Mouse (Mus musculus) spleen, adult 2 months (tissue): ENCODE measurements around the gene Gfer. TPM values are rescaled to one million over a fixed set of nuclear protein-coding genes. Genes with fewer than 3 reads are reported as not detected.

ENCODE experiments used
- DNase-seq, 2 experiments: peaks; one replicate each; pipeline versions ENCODE4 v3.0.0 to v3.0.0-alpha.2; 2012 to 2021; ENCODE audit warnings: low spot score in 2 of 2, low read depth in 1 of 2
- H3K27ac ChIP-seq: fragments of 200-500 bp; 2 replicates; pipeline ENCODE4 v1.5.1; 2012; ENCODE audit warnings: low read length, inconsistent platforms; ENCODE audit not compliant: insufficient read depth
- H3K27me3 ChIP-seq: fragments of 200-500 bp; 2 replicates; pipeline ENCODE4 v1.6.1; 2012; ENCODE audit warnings: mild to moderate bottlenecking, moderate library complexity, low read length, inconsistent platforms; ENCODE audit not compliant: control insufficient read depth, insufficient read depth
- H3K36me3 ChIP-seq: fragments of 200-500 bp; 2 replicates; pipeline ENCODE4 v1.6.1; 2012; ENCODE audit warnings: mild to moderate bottlenecking, low read length, inconsistent platforms; ENCODE audit not compliant: control insufficient read depth, insufficient read depth
- H3K4me1 ChIP-seq: fragments of 200-500 bp; 2 replicates; pipeline ENCODE4 v1.6.1; 2011; ENCODE audit warnings: inconsistent platforms; ENCODE audit not compliant: control insufficient read depth, insufficient read depth, insufficient read length
- H3K4me3 ChIP-seq: fragments of 200-500 bp; 2 replicates; pipeline ENCODE4 v1.5.1; 2011; ENCODE audit warnings: mild to moderate bottlenecking, inconsistent platforms; ENCODE audit not compliant: insufficient read depth, insufficient read length; ENCODE audit errors: extremely low read depth
- CTCF ChIP-seq: fragments of 200-500 bp; IDR thresholded peaks from 2 replicates; pipeline ENCODE4 v1.5.1; 2011; ENCODE audit warnings: mild to moderate bottlenecking, inconsistent platforms; ENCODE audit not compliant: insufficient read depth, insufficient read length, insufficient replicate concordance; ENCODE audit errors: extremely low read depth
- POLR2A ChIP-seq: fragments of 200-500 bp; IDR thresholded peaks from 2 replicates; pipeline ENCODE4 v1.6.1; 2011; ENCODE audit warnings: low read depth, low read length, inconsistent platforms
- WGBS: fragments of 180-500 bp; shearing (Covaris S2); methylation state at CpG from one replicate; pipeline ENCODE4 v1.1.7; 2018; 5-methylcytosine and 5-hydroxymethylcytosine counted together
- polyA plus RNA-seq: library from polyadenylated mRNA; depleted of rRNA; stranded (reverse); fragments of >200 nt; gene quantifications from 2 replicates; pipeline ENCODE4 v1.2.3, GENCODE M21; 2012

The Gfer gene
- polyA plus RNA-seq, 1 experiment, result 13.8 TPM

GRCm38 (mm10) chr17:24737135-24737810 lies 41.3 kb upstream of the Gfer start:
- Histone ChIP-seq H3K27me3 (no peaks in the 10 kb centered on the region), H3K36me3 (peaks cover 9% of the 10 kb centered on the region), H3K4me3 (peak overlapping the region; percentile 88), H3K4me1 (peaks cover 7% of the 10 kb centered on the region; the same call in 1 of the 2 replicates), H3K27ac (no peak overlapping the region)
- no peak for DNase-seq
- no peak for TF ChIP-seq CTCF
- TF ChIP-seq POLR2A, result no peak
- WGBS, result 36% methylated on average over 8 of the region's 8 CpGs

GRCm38 (mm10) chr17:24736330-24737051 lies 40.5 kb upstream of the Gfer start, which contains the start of gene Msrb1:
Gene Msrb1 (plus strand): TSS chr17:24736642.
- Histone ChIP-seq H3K36me3 (peaks cover 6% of the 10 kb centered on the region), H3K27ac (peak within 1 kb of the TSS; percentile 83), H3K4me1 (peaks cover 7% of the 10 kb centered on the region; the same call in 1 of the 2 replicates), H3K27me3 (no peaks in the 10 kb centered on the region), H3K4me3 (peak within 1 kb of the TSS; percentile 88)
- peak; percentile 88 to 97 for DNase-seq
- no peak for TF ChIP-seq CTCF
- TF ChIP-seq POLR2A, result peak; percentile 49; the same call in 1 of the 2 replicates
- WGBS, result 1% methylated on average over 29 of the region's 29 CpGs

- TF ChIP-seq CTCF (no peak), POLR2A (no peak)
- no peak overlapping the region for H3K27ac ChIP-seq
- H3K4me1 ChIP-seq, result peaks cover 7% of the 10 kb centered on the region; the same call in 1 of the 2 replicates
- H3K27me3 ChIP-seq, result no peaks in the 10 kb centered on the region
- DNase-seq, result no peak
- WGBS, result 91% methylated on average over 7 of the region's 7 CpGs
- H3K4me3 ChIP-seq, result no peak overlapping the region
- peaks cover 4% of the 10 kb centered on the region for H3K36me3 ChIP-seq
Observed at GRCm38 (mm10) chr17:24735446-24735845, 39.5 kb upstream of the Gfer start.

GRCm38 (mm10) chr17:24734513-24734912 lies 38.6 kb upstream of the Gfer start:
- no peak for DNase-seq
- no peaks in the 10 kb centered on the region for H3K27me3 ChIP-seq
- H3K27ac ChIP-seq, result no peak overlapping the region
- H3K4me3 ChIP-seq, result no peak overlapping the region
- peaks cover 7% of the 10 kb centered on the region; the same call in 1 of the 2 replicates for H3K4me1 ChIP-seq
- TF ChIP-seq CTCF, result no peak
- TF ChIP-seq POLR2A, result no peak
- 82% methylated on average over 1 of the region's 1 CpGs for WGBS
- no peaks in the 10 kb centered on the region for H3K36me3 ChIP-seq

- H3K4me1 ChIP-seq, result peaks cover 7% of the 10 kb centered on the region; the same call in 1 of the 2 replicates
- no peak for TF ChIP-seq CTCF
- no peak for TF ChIP-seq POLR2A
- H3K36me3 ChIP-seq, result no peaks in the 10 kb centered on the region
- no peak overlapping the region for H3K27ac ChIP-seq
- H3K27me3 ChIP-seq, result no peaks in the 10 kb centered on the region
- WGBS, result 90% methylated on average over 21 of the region's 21 CpGs
- no peak overlapping the region for H3K4me3 ChIP-seq
- DNase-seq, result no peak
Observed at GRCm38 (mm10) chr17:24733434-24734050, 37.6 kb upstream of the Gfer start.

- no peak for TF ChIP-seq CTCF
- no peak for TF ChIP-seq POLR2A
- Histone ChIP-seq H3K27me3 (no peaks in the 10 kb centered on the region), H3K4me3 (no peak overlapping the region), H3K27ac (no peak overlapping the region), H3K4me1 (peaks cover 6% of the 10 kb centered on the region; the same call in 1 of the 2 replicates), H3K36me3 (no peaks in the 10 kb centered on the region)
- WGBS, result 88% methylated on average over 12 of the region's 12 CpGs
- no peak for DNase-seq
Observed at GRCm38 (mm10) chr17:24732233-24732935, 36.4 kb upstream of the Gfer start.
